Mouse (Mus musculus) layer of hippocampus, adult 9-10 months (tissue): ENCODE data around the gene Qrfp.

ENCODE experiments used
- DNase-seq: peaks from one replicate; pipeline ENCODE4 v3.0.0; 2022; ENCODE audit warnings: low spot score

The Qrfp gene

DNA sequence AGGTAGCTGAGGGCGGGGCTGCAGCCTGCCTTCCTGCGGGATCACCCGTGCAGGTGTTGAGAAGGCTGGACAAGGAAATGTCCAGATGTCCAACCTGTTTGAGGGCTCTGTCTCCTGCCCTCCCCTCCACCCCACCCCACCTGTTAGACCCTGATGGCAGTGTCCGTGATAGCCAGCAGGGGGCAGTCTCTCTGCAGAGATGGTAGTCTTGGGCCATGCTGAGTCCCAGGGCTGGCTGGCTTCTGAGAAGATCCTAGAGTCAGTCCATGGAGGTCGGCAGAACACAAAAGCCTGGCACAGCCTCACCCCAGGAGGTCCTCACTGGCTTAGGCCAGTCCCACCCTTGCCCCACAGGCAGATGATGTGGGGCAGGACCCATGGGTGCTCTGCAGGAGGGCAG, 5.0 kb upstream of the Qrfp start:
- DNase-seq: peak; percentile 49

- DNase-seq: no peak
Observed at GRCm38 (mm10) chr2:31814699-31815098, 4.3 kb upstream of the Qrfp start.

DNA sequence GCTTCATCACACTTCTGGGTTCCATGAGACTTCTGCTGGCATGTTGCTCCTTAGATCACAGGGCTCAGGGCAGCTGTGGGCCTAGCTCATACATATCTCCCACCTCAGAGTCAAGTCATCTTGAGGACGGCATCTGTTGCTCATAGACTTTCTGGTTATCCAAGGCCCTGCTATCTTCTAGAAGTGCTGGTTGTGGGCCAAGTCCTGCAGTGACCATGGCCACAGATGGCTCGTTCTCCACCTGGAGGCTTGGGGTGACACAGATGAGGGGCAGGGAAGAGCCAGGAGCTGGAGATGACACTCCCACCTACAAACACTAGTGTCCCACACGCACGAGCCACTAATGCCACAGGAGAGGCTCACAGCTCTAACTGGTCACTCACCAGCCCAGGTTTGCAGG, 3.3 kb upstream of the Qrfp start:
- DNase-seq: no peak

GRCm38 (mm10) chr2:31811086-31811958, 942 bp upstream of the Qrfp start:
- no peak for DNase-seq

DNA sequence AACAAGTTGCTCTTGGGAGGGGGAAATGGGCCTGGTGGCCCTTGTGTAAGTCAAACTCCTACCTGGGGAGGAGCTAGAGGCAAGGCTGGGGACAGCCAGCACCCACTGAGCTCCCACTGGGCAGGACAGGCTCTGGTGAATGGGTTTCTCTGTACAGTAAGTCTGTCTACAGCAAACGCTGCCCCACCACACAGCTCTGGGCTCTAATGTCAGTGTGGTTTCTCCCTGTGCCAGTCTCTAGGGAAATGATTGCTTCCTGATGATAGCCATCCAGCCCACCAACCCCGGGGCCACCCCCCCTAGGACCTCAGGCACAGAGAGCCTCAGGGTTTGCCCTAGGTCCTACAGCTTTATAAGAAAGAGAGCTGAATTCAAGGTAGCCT, 1.0 kb downstream of the Qrfp start:
- no peak for DNase-seq

- DNase-seq: no peak
Observed at GRCm38 (mm10) chr2:31808410-31809357, 1.7 kb downstream of the Qrfp start.

- no peak for DNase-seq
Observed at GRCm38 (mm10) chr2:31806639-31807382, 3.6 kb downstream of the Qrfp start.

DNA sequence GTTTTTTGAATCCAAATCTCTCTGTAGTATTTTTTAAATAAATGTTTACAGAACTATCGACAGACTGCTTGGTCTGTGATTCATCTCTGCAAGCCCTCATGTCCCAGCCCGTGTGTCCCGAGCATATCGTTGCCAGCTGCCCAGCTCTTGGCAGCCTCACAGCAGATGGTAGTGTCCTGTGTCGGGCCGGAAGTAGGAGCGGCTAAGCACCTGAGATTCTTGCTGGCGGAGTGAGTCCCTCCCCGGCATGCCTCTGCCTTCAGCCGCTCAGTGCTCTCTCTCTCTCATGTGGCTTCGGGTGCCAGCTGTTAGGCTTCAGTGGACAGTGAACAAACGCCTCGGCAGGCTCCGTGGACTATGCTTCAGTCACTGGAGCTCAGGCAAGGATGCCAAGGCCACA, 6.9 kb downstream of the Qrfp start:
- DNase-seq: no peak

DNA sequence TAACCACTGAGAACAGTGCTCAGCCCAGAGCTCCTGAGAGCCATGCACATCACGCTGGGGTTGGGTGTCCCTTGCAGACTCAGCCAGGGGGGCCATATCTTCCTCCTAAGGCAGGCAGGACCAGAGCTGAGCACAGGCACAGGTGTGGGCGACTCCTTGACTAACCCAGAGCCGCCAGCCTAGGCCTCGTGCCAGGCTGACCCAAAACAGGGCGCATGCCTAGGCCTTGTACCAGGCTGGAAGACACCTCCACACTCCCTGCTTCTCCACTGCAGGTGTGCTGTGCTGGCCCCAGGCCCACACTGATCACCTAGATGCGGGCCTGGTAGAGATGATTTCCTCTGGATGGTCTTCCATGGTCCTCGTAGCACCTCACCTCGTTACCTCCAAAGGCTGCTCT, 7.6 kb downstream of the Qrfp start:
- no peak for DNase-seq

- no peak for DNase-seq
Observed at GRCm38 (mm10) chr2:31801416-31801815, 9.0 kb downstream of the Qrfp start.

GRCm38 (mm10) chr2:31796943-31797342, 13.4 kb downstream of the Qrfp start:
- no peak for DNase-seq

DNA sequence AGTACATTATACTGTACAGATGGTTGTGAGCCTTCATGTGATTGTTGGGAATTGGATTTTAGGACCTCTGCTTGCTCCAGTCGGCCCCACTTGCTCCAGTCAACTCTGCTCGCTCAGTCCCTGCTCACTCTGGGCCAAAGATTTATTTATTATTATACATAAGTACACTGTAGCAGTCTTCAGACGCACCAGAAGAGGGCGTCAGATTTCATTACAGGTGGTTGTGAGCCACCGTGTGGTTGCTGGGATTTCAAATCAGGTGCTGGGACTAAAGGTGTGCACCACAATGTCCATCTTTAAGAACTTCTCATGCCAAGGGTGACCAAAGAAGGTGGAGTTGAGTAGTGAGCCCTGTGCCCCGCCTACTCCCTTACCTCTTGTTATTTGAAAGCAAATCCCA, 17.8 kb downstream of the Qrfp start:
- no peak for DNase-seq

GRCm38 (mm10) chr2:31791260-31791659, 19.1 kb downstream of the Qrfp start:
- DNase-seq: no peak

GRCm38 (mm10) chr2:31790728-31791251, 19.6 kb downstream of the Qrfp start:
- DNase-seq: no peak

DNA sequence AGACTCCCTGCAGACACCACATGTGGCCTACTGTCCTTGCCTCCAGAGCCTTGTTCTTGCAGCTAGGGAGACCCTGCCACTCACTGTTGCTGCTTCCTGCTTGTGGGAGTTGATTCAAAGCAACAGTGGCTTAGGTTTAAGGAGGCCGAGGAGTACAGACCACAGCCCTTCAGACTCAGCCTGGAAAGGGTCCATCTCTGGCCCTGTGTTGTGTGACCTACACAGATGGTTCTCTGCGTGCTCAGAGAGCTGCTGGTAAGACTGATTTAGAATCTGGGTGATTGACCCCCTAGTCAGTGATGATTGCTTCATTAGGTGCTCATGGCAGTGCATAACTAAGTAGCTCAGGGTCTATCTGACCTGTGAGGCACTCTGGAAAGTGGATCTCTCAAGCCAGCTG, 21.2 kb downstream of the Qrfp start:
- DNase-seq: no peak

- no peak for DNase-seq
Observed at GRCm38 (mm10) chr2:31788227-31788626, 22.2 kb downstream of the Qrfp start.

GRCm38 (mm10) chr2:31787029-31787428, 23.4 kb downstream of the Qrfp start:
- peak; percentile 61 for DNase-seq

- peak; percentile 91 for DNase-seq
Observed at GRCm38 (mm10) chr2:31785074-31785473, 25.3 kb downstream of the Qrfp start.

DNA sequence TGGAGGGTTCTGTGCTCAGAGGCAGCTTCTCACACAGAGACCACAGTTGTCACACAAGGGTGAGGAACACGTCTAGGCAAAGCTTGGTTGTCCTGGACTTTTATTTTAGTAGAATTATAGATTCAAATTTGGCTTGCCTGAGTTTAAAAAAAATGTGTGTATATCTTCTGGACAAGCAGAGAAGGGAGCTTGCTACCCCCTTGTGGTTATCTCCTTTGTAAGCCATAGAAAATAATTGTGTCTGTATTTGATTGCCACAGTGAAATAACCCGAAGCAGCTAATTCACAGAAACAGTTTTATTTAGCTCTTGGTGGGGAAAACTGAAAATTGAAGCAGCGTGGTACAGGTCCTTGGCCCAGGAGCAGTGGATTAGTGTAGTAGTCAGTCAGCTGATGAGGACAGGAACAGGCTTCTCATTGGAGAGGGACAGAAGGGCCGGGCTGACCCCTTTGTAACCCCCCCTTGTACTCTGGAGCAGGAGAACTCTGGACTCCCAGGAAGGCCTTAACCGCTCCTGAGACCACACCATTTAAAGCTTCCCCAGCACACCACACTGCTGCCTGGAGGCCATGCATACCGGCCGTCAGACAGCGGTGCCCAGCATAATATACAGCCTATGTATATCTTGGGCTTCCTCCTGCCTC, 27.3 kb downstream of the Qrfp start:
- DNase-seq: no peak

GRCm38 (mm10) chr2:31779258-31779657, 31.1 kb downstream of the Qrfp start:
- no peak for DNase-seq

DNA sequence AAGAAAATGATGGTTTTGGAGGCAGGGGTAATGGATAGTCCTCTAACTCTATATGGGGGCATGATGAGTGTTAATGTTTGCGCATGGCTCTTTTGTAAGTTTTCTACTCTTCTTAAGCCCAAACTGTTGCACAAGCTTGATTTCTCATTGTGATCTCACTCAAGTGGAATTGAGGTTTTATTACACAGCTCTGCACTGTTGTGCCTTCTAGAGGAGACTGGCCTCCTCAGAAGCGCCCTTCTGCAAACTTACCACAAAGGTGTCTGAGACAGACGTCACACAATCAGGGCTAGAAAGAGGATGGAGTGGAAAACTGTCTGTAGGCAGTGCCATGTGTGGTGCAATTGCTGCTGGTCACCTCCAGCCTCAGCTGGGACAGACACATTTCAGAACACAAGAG, 33.9 kb downstream of the Qrfp start:
- no peak for DNase-seq
